Mouse (Mus musculus) thymus, adult 2 months (tissue): ENCODE results near the gene Ppy.

Experiments used
- CTCF ChIP-seq: fragments of 200-500 bp; IDR thresholded peaks from 2 replicates; pipeline ENCODE4 v1.5.1; 2012; ENCODE audit warnings: mild to moderate bottlenecking, control low read depth, low read length, moderate library complexity, borderline replicate concordance; ENCODE audit not compliant: control insufficient read depth, poor library complexity, insufficient read depth; ENCODE audit errors: extremely low read depth
- POLR2A ChIP-seq: fragments of 200-500 bp; IDR thresholded peaks from 2 replicates; pipeline ENCODE4 v1.6.1; 2012; ENCODE audit warnings: mild to moderate bottlenecking, low read length, control low read depth, moderate library complexity; ENCODE audit not compliant: control insufficient read depth, poor library complexity, insufficient read depth; ENCODE audit errors: extremely low read depth

GRCm38 (mm10) chr11:102096446-102096845 lies 4.7 kb downstream of the Ppy start:
- TF ChIP-seq CTCF = no peak
- TF ChIP-seq POLR2A = no peak
